Mouse (Mus musculus) adrenal gland, postnatal 0 days (tissue): ENCODE results near the gene Pcsk4. TPM values are rescaled to one million over a fixed set of nuclear protein-coding genes. Genes with fewer than 3 reads are reported as not detected.

Source experiments
- microRNA-seq: library from miRNA; unstranded; fragments of <30 nt; microRNA quantifications from one replicate; pipeline ENCODE4, GENCODE M21; 2016; ENCODE audit warnings: borderline replicate concordance; ENCODE audit not compliant: insufficient number of aligned reads
- polyA plus RNA-seq: library from polyadenylated mRNA; unstranded; fragments of >200 nt; fragmentation: Nextera tagmentation; extraction: Ambion mirVana; gene quantifications from 2 replicates; pipeline ENCODE4 v1.2.1, GENCODE M21; 2015

Pcsk4 gene
- polyA plus RNA-seq, result 3.2 and 3.3 TPM in 2 replicates

GRCm38 (mm10) chr10:80329273-80330081, at the start of gene Pcsk4, which contains the start of gene Reep6:
Pcsk4 (minus strand) TSS chr10:80329498.
Reep6 (plus strand) TSS chr10:80329953.

GRCm38 (mm10) chr10:80356001-80356682, 26.8 kb upstream of the Pcsk4 start, which contains the start of gene Plk5:
Plk5 (plus strand) TSS chr10:80356459.

GRCm38 (mm10) chr10:80348244-80348781, 19.0 kb upstream of the Pcsk4 start, which contains the start of gene Adamtsl5:
Adamtsl5 (minus strand) TSS chr10:80348412.

DNA sequence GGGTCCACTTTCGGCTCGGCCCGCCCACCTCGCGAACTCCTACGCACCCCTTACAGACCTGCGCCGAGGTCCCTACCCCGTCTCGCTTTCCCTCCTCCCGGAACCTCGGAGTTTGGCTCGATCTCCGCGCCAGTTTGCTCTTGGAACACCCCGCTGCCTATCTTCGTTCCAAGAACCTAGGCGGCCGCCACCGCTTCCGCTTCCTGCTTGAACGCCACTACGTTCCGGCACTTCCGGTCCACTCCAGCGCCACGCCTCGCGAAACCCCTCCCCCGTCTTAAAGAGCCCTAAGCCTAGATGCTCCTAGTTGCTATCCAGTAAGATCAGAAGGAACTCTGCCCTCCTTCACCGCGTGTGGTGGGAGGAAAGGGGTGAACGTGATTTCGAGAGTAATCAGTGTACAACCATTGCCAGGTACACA, 8.9 kb downstream of the Pcsk4 start, which contains the start of gene 2310011J03Rik:
2310011J03Rik (minus strand) TSS at position 198 of the 421 bp plus-strand sequence.

DNA sequence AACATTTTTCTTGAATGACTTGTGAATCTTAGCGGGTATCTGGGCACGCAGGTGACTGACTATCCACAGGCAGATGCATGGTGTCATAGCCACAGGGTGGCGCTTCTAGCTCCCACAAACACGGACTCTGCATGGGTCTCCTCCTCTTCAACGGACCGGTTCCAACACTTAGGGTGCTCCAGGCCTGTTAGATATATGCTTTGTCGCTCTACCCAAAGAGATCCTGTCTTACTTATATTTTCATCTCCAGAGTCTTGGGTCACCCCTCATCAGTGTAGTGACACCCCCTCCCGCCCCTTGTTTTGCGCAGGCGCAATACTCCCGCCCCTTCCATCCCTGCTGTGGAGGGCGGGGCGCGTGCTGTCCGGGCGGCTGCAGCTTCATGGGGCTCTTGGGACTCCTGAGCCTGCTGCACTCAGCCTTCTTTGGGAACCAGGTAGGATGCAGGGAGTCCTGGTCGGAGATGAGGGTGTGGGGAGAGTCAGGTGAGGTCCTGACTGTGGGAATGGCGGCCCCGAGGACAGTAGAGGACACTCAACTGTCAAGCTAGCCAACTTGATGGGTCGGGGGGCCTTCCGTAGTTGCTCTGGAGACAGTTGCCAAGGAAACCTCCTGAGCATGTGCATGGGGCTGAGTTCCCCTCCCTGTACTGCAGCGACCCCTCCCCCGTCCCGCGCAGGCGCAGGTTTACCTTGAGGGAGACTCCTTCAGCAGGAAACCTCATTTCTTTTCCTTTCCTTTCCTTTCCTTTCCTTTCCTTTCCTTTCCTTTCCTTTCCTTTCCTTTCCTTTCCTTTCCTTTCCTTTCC, 33.5 kb downstream of the Pcsk4 start, which contains the start of gene Apc2:
Apc2 (plus strand) TSS at position 360 of the 808 bp plus-strand sequence.

GRCm38 (mm10) chr10:80292251-80293146, 36.8 kb downstream of the Pcsk4 start, which contains the start of gene Rps15:
Rps15 (plus strand) TSS chr10:80292453.

Small RNA genes lying within 50 kb of the gene (microRNA-seq; reads per million reads assigned to microRNA genes)
- not detected for gene Mir6911

Other genes with a start within 250 kb of the Pcsk4 start
- gene Sbno2, start 223.9 kb downstream of the Pcsk4 start, polyA plus RNA-seq, result 7.0 and 17.7 TPM in 2 replicates
- 10.7 and 13.5 TPM in 2 replicates for gene Stk11, start 213.7 kb downstream of the Pcsk4 start, polyA plus RNA-seq
- 381 and 502 TPM in 2 replicates for gene Atp5d, start 190.9 kb downstream of the Pcsk4 start, polyA plus RNA-seq
- 9.5 and 12.7 TPM in 2 replicates for gene Cbarp, start 188.7 kb downstream of the Pcsk4 start, polyA plus RNA-seq
- gene Midn, start 181.2 kb downstream of the Pcsk4 start, polyA plus RNA-seq, result 9.1 and 14.6 TPM in 2 replicates
- 298 and 357 TPM in 2 replicates for gene Cirbp, start 163.5 kb downstream of the Pcsk4 start, polyA plus RNA-seq
- 23.0 and 26.5 TPM in 2 replicates for gene 1600002K03Rik, start 156.6 kb downstream of the Pcsk4 start, polyA plus RNA-seq
- gene Efna2, start 150.0 kb downstream of the Pcsk4 start, polyA plus RNA-seq, result 13.9 and 14.2 TPM in 2 replicates
- 26.2 TPM in 2 replicates for gene Mum1, start 103.1 kb downstream of the Pcsk4 start, polyA plus RNA-seq
- gene Ndufs7, start 80.4 kb downstream of the Pcsk4 start, polyA plus RNA-seq, result 325 and 379 TPM in 2 replicates
- gene Gamt, start 68.5 kb downstream of the Pcsk4 start, polyA plus RNA-seq, result 79.8 and 194 TPM in 2 replicates
- 25.3 and 33.2 TPM in 2 replicates for gene Dazap1, start 68.0 kb downstream of the Pcsk4 start, polyA plus RNA-seq
- 722 and 992 TPM in 2 replicates for gene Rps15, start 37.0 kb downstream of the Pcsk4 start, polyA plus RNA-seq
- 5.2 and 14.1 TPM in 2 replicates for gene Apc2, start 33.5 kb downstream of the Pcsk4 start, polyA plus RNA-seq
- gene 2310011J03Rik, start 9.0 kb downstream of the Pcsk4 start, polyA plus RNA-seq, result 57.7 and 64.6 TPM in 2 replicates
- gene Reep6, start 455 bp upstream of the Pcsk4 start, polyA plus RNA-seq, result 5.7 and 5.9 TPM in 2 replicates
- gene Adamtsl5, start 18.9 kb upstream of the Pcsk4 start, polyA plus RNA-seq, result 24.9 and 42.4 TPM in 2 replicates
- gene Plk5, start 27.0 kb upstream of the Pcsk4 start, polyA plus RNA-seq, result 0.26 TPM in 1 of 2 replicates, not detected in the other
- gene Mex3d, start 58.2 kb upstream of the Pcsk4 start, polyA plus RNA-seq, result 6.5 and 7.7 TPM in 2 replicates
- 90.1 and 97.9 TPM in 2 replicates for gene Mbd3, start 70.1 kb upstream of the Pcsk4 start, polyA plus RNA-seq
- 1,129 and 1,245 TPM in 2 replicates for gene Uqcr11, start 77.3 kb upstream of the Pcsk4 start, polyA plus RNA-seq
- gene Tcf3, start 104.1 kb upstream of the Pcsk4 start, polyA plus RNA-seq, result 49.3 and 57.5 TPM in 2 replicates
- gene Onecut3, start 165.3 kb upstream of the Pcsk4 start, polyA plus RNA-seq, result not detected in 2 replicates
- 0.61 and 0.94 TPM in 2 replicates for gene Atp8b3, start 209.6 kb upstream of the Pcsk4 start, polyA plus RNA-seq
- gene Rexo1, start 232.1 kb upstream of the Pcsk4 start, polyA plus RNA-seq, result 11.2 and 20.1 TPM in 2 replicates
- 7.9 and 8.0 TPM in 2 replicates for gene Klf16, start 247.8 kb upstream of the Pcsk4 start, polyA plus RNA-seq